Mouse (Mus musculus): ENCODE measurements around the gene Gm11541. TPM values are rescaled to one million over a fixed set of nuclear protein-coding genes. Genes with fewer than 3 reads are reported as not detected.
"Not testable (repeated sequence)": the region's sequence is repeated elsewhere in the genome, so short reads cannot be mapped to it uniquely, and the experiment has no call there.

Gm11541 gene
- polyA plus RNA-seq, 1 experiment from 2014 or later = 0.12 TPM

GRCm38 (mm10) chr11:94701401-94702215 lies 2.7 kb downstream of the Gm11541 start:
- Histone ChIP-seq H3K4me1 (replicated peaks; ENCODE audit: control insufficient read depth, insufficient read depth, low read length) (no peaks in the 10 kb centered on the region; the same call in 1 of the 2 replicates), H3K4me2 (replicated peaks; ENCODE audit: low read depth, low read length) (no peak overlapping the region)

GRCm38 (mm10) chr11:94699399-94699798 lies 4.9 kb downstream of the Gm11541 start:
- H3K9me3 ChIP-seq (ENCODE audit: control insufficient read depth, low read length) = no peaks in the 10 kb centered on the region
- H3K27ac ChIP-seq (ENCODE audit: low read depth, low read length) = no peak overlapping the region
- H3K36me3 ChIP-seq (ENCODE audit: control insufficient read depth, insufficient read depth, low read length) = no peaks in the 10 kb centered on the region
- WGBS = 100% methylated on average over 3 of the region's 3 CpGs
- H3K9ac ChIP-seq (ENCODE audit: low read depth, low read length) = no peak overlapping the region
- no peaks in the 10 kb centered on the region for H3K27me3 ChIP-seq (ENCODE audit: control insufficient read depth, insufficient read depth, low read length)
- no peaks in the 10 kb centered on the region; the same call in 1 of the 2 replicates for H3K4me1 ChIP-seq (replicated peaks; ENCODE audit: control insufficient read depth, insufficient read depth, low read length)
- DNase-seq (ENCODE audit: low spot score) = no peak
- H3K4me2 ChIP-seq (replicated peaks; ENCODE audit: low read depth, low read length) = no peak overlapping the region
- no peak overlapping the region for H3K4me3 ChIP-seq (ENCODE audit: low read depth, low read length)
- ATAC-seq (ENCODE audit: low FRiP score) = no peak

More at GRCm38 (mm10) chr11:94701401-94702215, 2.7 kb downstream of the Gm11541 start:
- ATAC-seq (ENCODE audit: low FRiP score) (no peak), DNase-seq (ENCODE audit: low spot score) (no peak)
- WGBS = 63% methylated on average over 27 of the region's 27 CpGs
- H3K9me3 ChIP-seq (ENCODE audit: control insufficient read depth, low read length) = no peaks in the 10 kb centered on the region
- no peak overlapping the region for H3K4me3 ChIP-seq (ENCODE audit: low read depth, low read length)
- H3K36me3 ChIP-seq (ENCODE audit: control insufficient read depth, insufficient read depth, low read length) = no peaks in the 10 kb centered on the region
- H3K9ac ChIP-seq (ENCODE audit: low read depth, low read length) = no peak overlapping the region
- H3K27me3 ChIP-seq (ENCODE audit: control insufficient read depth, insufficient read depth, low read length) = no peaks in the 10 kb centered on the region
- H3K27ac ChIP-seq (ENCODE audit: low read depth, low read length) = no peak overlapping the region

- DNase-seq (ENCODE audit: low spot score) = no peak
- no peak for ATAC-seq (ENCODE audit: low FRiP score)
Observed at GRCm38 (mm10) chr11:94697703-94698464, 6.4 kb downstream of the Gm11541 start.

GRCm38 (mm10) chr11:94697140-94697539 lies 7.2 kb downstream of the Gm11541 start:
- Histone ChIP-seq H3K4me3 (ENCODE audit: low read depth, low read length) (no peak overlapping the region), H3K27me3 (ENCODE audit: control insufficient read depth, insufficient read depth, low read length) (no peaks in the 10 kb centered on the region), H3K4me2 (replicated peaks; ENCODE audit: low read depth, low read length) (no peak overlapping the region), H3K4me1 (replicated peaks; ENCODE audit: control insufficient read depth, insufficient read depth, low read length) (no peaks in the 10 kb centered on the region; the same call in 1 of the 2 replicates), H3K9me3 (ENCODE audit: control insufficient read depth, low read length) (no peaks in the 10 kb centered on the region), H3K36me3 (ENCODE audit: control insufficient read depth, insufficient read depth, low read length) (no peaks in the 10 kb centered on the region), H3K9ac (ENCODE audit: low read depth, low read length) (no peak overlapping the region), H3K27ac (ENCODE audit: low read depth, low read length) (no peak overlapping the region)
- ATAC-seq (ENCODE audit: low FRiP score) (no peak), DNase-seq (ENCODE audit: low spot score) (no peak)
- 90% methylated on average over 2 of the region's 2 CpGs for WGBS

More at GRCm38 (mm10) chr11:94697703-94698464, 6.4 kb downstream of the Gm11541 start:
- H3K4me1 ChIP-seq (replicated peaks; ENCODE audit: control insufficient read depth, insufficient read depth, low read length) = no peaks in the 10 kb centered on the region; the same call in 1 of the 2 replicates
- 43% methylated on average over 13 of the region's 13 CpGs for WGBS
- H3K27ac ChIP-seq (ENCODE audit: low read depth, low read length) = no peak overlapping the region
- H3K9ac ChIP-seq (ENCODE audit: low read depth, low read length) = no peak overlapping the region
- H3K4me2 ChIP-seq (replicated peaks; ENCODE audit: low read depth, low read length) = no peak overlapping the region
- no peaks in the 10 kb centered on the region for H3K27me3 ChIP-seq (ENCODE audit: control insufficient read depth, insufficient read depth, low read length)
- no peaks in the 10 kb centered on the region for H3K36me3 ChIP-seq (ENCODE audit: control insufficient read depth, insufficient read depth, low read length)
- H3K9me3 ChIP-seq (ENCODE audit: control insufficient read depth, low read length) = no peaks in the 10 kb centered on the region
- no peak overlapping the region for H3K4me3 ChIP-seq (ENCODE audit: low read depth, low read length)

- Histone ChIP-seq H3K4me2 (replicated peaks; ENCODE audit: low read depth, low read length) (no peak overlapping the region), H3K36me3 (ENCODE audit: control insufficient read depth, insufficient read depth, low read length) (no peaks in the 10 kb centered on the region), H3K27ac (ENCODE audit: low read depth, low read length) (no peak overlapping the region), H3K27me3 (ENCODE audit: control insufficient read depth, insufficient read depth, low read length) (no peaks in the 10 kb centered on the region), H3K9me3 (ENCODE audit: control insufficient read depth, low read length) (no peaks in the 10 kb centered on the region), H3K4me1 (replicated peaks; ENCODE audit: control insufficient read depth, insufficient read depth, low read length) (no peaks in the 10 kb centered on the region), H3K9ac (ENCODE audit: low read depth, low read length) (no peak overlapping the region), H3K4me3 (ENCODE audit: low read depth, low read length) (no peak overlapping the region)
- no peak for ATAC-seq (ENCODE audit: low FRiP score)
- 86% methylated on average over 6 of the region's 6 CpGs for WGBS
- no peak for DNase-seq (ENCODE audit: low spot score)
Observed at GRCm38 (mm10) chr11:94695508-94695907, 8.8 kb downstream of the Gm11541 start.

GRCm38 (mm10) chr11:94692502-94692901 lies 11.8 kb downstream of the Gm11541 start:
- H3K9me3 ChIP-seq (ENCODE audit: control insufficient read depth, low read length); DNase-seq (ENCODE audit: low spot score); H3K4me3 ChIP-seq (ENCODE audit: low read depth, low read length); H3K4me2 ChIP-seq (replicated peaks; ENCODE audit: low read depth, low read length); H3K36me3 ChIP-seq (ENCODE audit: control insufficient read depth, insufficient read depth, low read length); H3K27ac ChIP-seq (ENCODE audit: low read depth, low read length); H3K9ac ChIP-seq (ENCODE audit: low read depth, low read length); ATAC-seq (ENCODE audit: low FRiP score); H3K4me1 ChIP-seq (replicated peaks; ENCODE audit: control insufficient read depth, insufficient read depth, low read length); H3K27me3 ChIP-seq (ENCODE audit: control insufficient read depth, insufficient read depth, low read length): not testable (repeated sequence)

- no peak for DNase-seq (ENCODE audit: low spot score)
- Histone ChIP-seq H3K9ac (ENCODE audit: low read depth, low read length) (no peak overlapping the region), H3K27me3 (ENCODE audit: control insufficient read depth, insufficient read depth, low read length) (no peaks in the 10 kb centered on the region), H3K36me3 (ENCODE audit: control insufficient read depth, insufficient read depth, low read length) (no peaks in the 10 kb centered on the region), H3K4me3 (ENCODE audit: low read depth, low read length) (no peak overlapping the region), H3K4me2 (replicated peaks; ENCODE audit: low read depth, low read length) (no peak overlapping the region), H3K27ac (ENCODE audit: low read depth, low read length) (no peak overlapping the region), H3K4me1 (replicated peaks; ENCODE audit: control insufficient read depth, insufficient read depth, low read length) (no peaks in the 10 kb centered on the region), H3K9me3 (ENCODE audit: control insufficient read depth, low read length) (no peaks in the 10 kb centered on the region)
- ATAC-seq (ENCODE audit: low FRiP score) = no peak
- WGBS = 82% methylated on average over 6 of the region's 6 CpGs
Observed at GRCm38 (mm10) chr11:94687178-94687577, 17.1 kb downstream of the Gm11541 start.

GRCm38 (mm10) chr11:94682427-94682826 lies 21.9 kb downstream of the Gm11541 start:
- Histone ChIP-seq H3K27me3 (ENCODE audit: control insufficient read depth, insufficient read depth, low read length) (no peaks in the 10 kb centered on the region), H3K9me3 (ENCODE audit: control insufficient read depth, low read length) (no peaks in the 10 kb centered on the region), H3K4me3 (ENCODE audit: low read depth, low read length) (no peak overlapping the region), H3K4me2 (replicated peaks; ENCODE audit: low read depth, low read length) (no peak overlapping the region), H3K36me3 (ENCODE audit: control insufficient read depth, insufficient read depth, low read length) (no peaks in the 10 kb centered on the region), H3K27ac (ENCODE audit: low read depth, low read length) (no peak overlapping the region), H3K4me1 (replicated peaks; ENCODE audit: control insufficient read depth, insufficient read depth, low read length) (no peaks in the 10 kb centered on the region), H3K9ac (ENCODE audit: low read depth, low read length) (no peak overlapping the region)
- WGBS = 85% methylated on average over 7 of the region's 7 CpGs
- ATAC-seq (ENCODE audit: low FRiP score) = no peak
- no peak for DNase-seq (ENCODE audit: low spot score)

Measured in hindbrain, embryonic 11.5 days (tissue).